Comparison of ENCODE assay signal across 11 mouse cellular contexts in the genomic region with DNA sequence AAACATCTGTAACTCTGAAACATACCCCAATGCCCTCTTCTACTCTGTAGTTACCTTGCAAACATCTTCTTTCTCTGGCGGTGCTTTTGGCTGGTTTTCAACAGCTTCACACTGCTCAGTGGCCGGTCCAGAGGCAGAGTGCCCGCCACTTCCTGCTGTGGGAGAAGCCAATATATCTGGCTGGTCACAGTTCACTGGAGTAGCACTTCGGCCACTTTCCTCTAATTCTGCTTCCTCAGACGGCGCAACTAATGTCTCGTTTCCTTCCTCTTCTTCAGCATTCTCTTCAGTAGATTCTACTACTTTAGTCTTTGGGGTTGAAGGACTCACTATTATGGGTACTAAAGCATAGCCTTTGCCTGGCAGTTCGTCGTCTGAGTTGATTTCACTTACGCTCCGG. TPM values are rescaled to one million over a fixed set of nuclear protein-coding genes. Genes with fewer than 3 reads are reported as not detected.
DNase-seq lines count a peak whose midpoint lies in the region; ATAC-seq and TF ChIP-seq lines count a peak whose summit lies in the region.
"Had no signal": no experiment of that assay in that cellular context is flagged by ENCODE, and none has a peak within 500 bp of the region (broad histone marks: within the 10 kb centered on the region; RNA-seq: fewer than 3 reads in every experiment).

No protein-coding gene starts in this region.

- H3K27ac ChIP-seq in liver, adult 2 months (replicated peaks; ENCODE audit: insufficient read depth, low read depth, low read length): no peak overlapping the region
- no peak overlapping the region for H3K27ac ChIP-seq in forebrain, embryonic 14.5 days (ENCODE audit: low read depth, low read length)
- H3K27ac ChIP-seq: forebrain, embryonic 12.5 days; hindbrain, embryonic 13.5 days; layer of hippocampus, adult 2 months had no signal

- peaks cover 31% of the 10 kb centered on the region for H3K36me3 ChIP-seq in liver, adult 2 months (ENCODE audit: control insufficient read depth, insufficient read depth, low read length)
- H3K36me3 ChIP-seq in forebrain, embryonic 14.5 days (ENCODE audit: control insufficient read depth, insufficient read depth, low read length): peaks cover 33% of the 10 kb centered on the region

- H3K79me2 ChIP-seq in liver, adult 2 months (ENCODE audit: control insufficient read depth, insufficient read depth, low read length): peaks cover 16% of the 10 kb centered on the region; the same call in 1 of the 2 replicates

- TF ChIP-seq CTCF in liver, adult 2 months (IDR thresholded peaks at IDR 0.05; ENCODE audit: low read depth, low read length): no peak

- H3K4me3 ChIP-seq in liver, adult 2 months (ENCODE audit: insufficient read depth, low read depth, low read length): no peak overlapping the region
- H3K4me3 ChIP-seq in forebrain, embryonic 14.5 days (ENCODE audit: low read depth, low read length): no peak overlapping the region
- H3K4me3 ChIP-seq: forebrain, embryonic 12.5 days; hindbrain, embryonic 13.5 days; layer of hippocampus, adult 2 months had no signal

- peak; percentile 17 for DNase-seq in liver, adult 2 months (ENCODE audit: extremely low read depth, low read depth, low spot score)
- DNase-seq in liver: no peak
- peak; percentile 16 for DNase-seq in brain, adult 2 months (ENCODE audit: low read depth, low spot score)
- peak; percentile 70 for DNase-seq in kidney, postnatal 14 days
- DNase-seq in lung, postnatal 14 days: peak; percentile 15
- no peak for DNase-seq in urinary bladder, postnatal 36 days (ENCODE audit: low spot score in 2 of 2)
- DNase-seq in adipocyte (ENCODE audit: low spot score): no peak
- no peak for DNase-seq in forebrain, embryonic 14.5 days (ENCODE audit: low spot score)

- no peak overlapping the region for H3K4me2 ChIP-seq in forebrain, embryonic 14.5 days (ENCODE audit: low read length)
- H3K4me2 ChIP-seq: forebrain, embryonic 12.5 days; hindbrain, embryonic 13.5 days had no signal

- TF ChIP-seq POLR2A in liver, adult 2 months (IDR thresholded peaks at IDR 0.05; ENCODE audit: extremely low read depth, insufficient read depth, low read length): no peak

- H3K4me1 ChIP-seq in liver, adult 2 months (ENCODE audit: control insufficient read depth, insufficient read depth, low read length): peaks cover 13% of the 10 kb centered on the region; the same call in 1 of the 2 replicates
- H3K4me1 ChIP-seq in forebrain, embryonic 14.5 days (ENCODE audit: control insufficient read depth, insufficient read depth, low read length): peaks cover 14% of the 10 kb centered on the region

- no peak for ATAC-seq in forebrain, embryonic 14.5 days

- H3K9me3 ChIP-seq in forebrain, embryonic 14.5 days (replicated peaks; ENCODE audit: control insufficient read depth, low read length): no peaks in the 10 kb centered on the region
- H3K9me3 ChIP-seq: forebrain, embryonic 12.5 days; hindbrain, embryonic 13.5 days had no signal

- H3K27me3 ChIP-seq in liver, adult 2 months (ENCODE audit: control insufficient read depth, insufficient read depth, low read length): no peaks in the 10 kb centered on the region
- H3K27me3 ChIP-seq in forebrain, embryonic 14.5 days (replicated peaks; ENCODE audit: control insufficient read depth, insufficient read depth, low read length): no peaks in the 10 kb centered on the region
- H3K27me3 ChIP-seq: forebrain, embryonic 12.5 days; hindbrain, embryonic 13.5 days had no signal

- WGBS in liver, adult 2 months: 42% methylated on average over 11 of the region's 11 CpGs
- 92% methylated on average over 11 of the region's 11 CpGs for WGBS in forebrain, embryonic 14.5 days

- H3K9ac ChIP-seq in liver, adult 2 months (ENCODE audit: low read depth, low read length): no peak overlapping the region
- no peak overlapping the region for H3K9ac ChIP-seq in forebrain, embryonic 14.5 days (ENCODE audit: low read length)
- H3K9ac ChIP-seq: forebrain, embryonic 12.5 days; hindbrain, embryonic 13.5 days had no signal

RNA-seq across cellular contexts. Expression of a gene that starts 3.2 kb away (rescaled TPM):
- total RNA-seq in liver, adult 2 months (2014; rRNA removed): 17.6 and 18.0 TPM in 2 replicates
- polyA plus RNA-seq in liver, adult 2 months (2012; rRNA removed): 1.6 and 1.8 TPM in 2 replicates
- polyA plus RNA-seq in forebrain, embryonic 14.5 days (2014; fragmentation: Nextera tagmentation; extraction: Ambion mirVana): 30.9 and 36.3 TPM in 2 replicates

RNA-seq across cellular contexts. Expression of a gene that starts 26.7 kb away (rescaled TPM):
- 3.3 and 3.9 TPM in 2 replicates for total RNA-seq in liver, adult 2 months (2014; rRNA removed)
- polyA plus RNA-seq in liver, adult 2 months (2012; rRNA removed): 1.1 and 2.0 TPM in 2 replicates
- polyA plus RNA-seq in forebrain, embryonic 14.5 days (2014; fragmentation: Nextera tagmentation; extraction: Ambion mirVana): 4.6 and 5.4 TPM in 2 replicates

RNA-seq across cellular contexts. Expression of a gene that starts 29.7 kb away (rescaled TPM):
- total RNA-seq in liver, adult 2 months (2014; rRNA removed): 33.6 and 38.0 TPM in 2 replicates
- polyA plus RNA-seq in liver, adult 2 months (2012; rRNA removed): 6.6 and 7.3 TPM in 2 replicates
- polyA plus RNA-seq in forebrain, embryonic 14.5 days (2014; fragmentation: Nextera tagmentation; extraction: Ambion mirVana): 96.4 and 119 TPM in 2 replicates

RNA-seq across cellular contexts. Expression of a gene that starts 34.8 kb away (rescaled TPM):
- total RNA-seq in liver, adult 2 months (2014; rRNA removed): 27.8 and 28.7 TPM in 2 replicates
- 25.3 and 28.6 TPM in 2 replicates for polyA plus RNA-seq in liver, adult 2 months (2012; rRNA removed)
- polyA plus RNA-seq in forebrain, embryonic 14.5 days (2014; fragmentation: Nextera tagmentation; extraction: Ambion mirVana): 72.5 and 79.2 TPM in 2 replicates

Comparison
In these comparisons a context has a peak if more than half of its experiments do, and no peak if none do; other contexts are left out.
1. DNase-seq: peak in liver, adult 2 months (single experiment), brain, adult 2 months (single experiment), kidney, postnatal 14 days (single experiment) and lung, postnatal 14 days (single experiment); none in liver (single experiment), urinary bladder, postnatal 36 days (0 of 2), adipocyte (single experiment) and forebrain, embryonic 14.5 days (single experiment).
2. RNA of a gene that starts 3.2 kb away (polyA plus RNA-seq): 30.9 to 36.3 TPM in forebrain, embryonic 14.5 days; 1.6 to 1.8 TPM in liver, adult 2 months; every median in the first group is over 10 times any median in the second.
3. RNA of a gene that starts 29.7 kb away (polyA plus RNA-seq): 96.4 to 119 TPM in forebrain, embryonic 14.5 days; 6.6 to 7.3 TPM in liver, adult 2 months; every median in the first group is over 10 times any median in the second.